Mouse (Mus musculus) ovary, adult 18-20 months (tissue): ENCODE data around the gene Scaf11.
"Not testable (repeated sequence)": the region's sequence is repeated elsewhere in the genome, so short reads cannot be mapped to it uniquely, and the experiment has no call there.

Experiments used
- DNase-seq: peaks from one replicate; pipeline ENCODE4 v3.0.0; 2022; ENCODE audit warnings: low spot score, mixed read lengths

Scaf11 gene

GRCm38 (mm10) chr15:96460730-96461540 is at the start of gene Scaf11:
Gene Scaf11 (minus strand): TSS chr15:96460843.
- peak; percentile 92 for DNase-seq

- no peak for DNase-seq
Measured at GRCm38 (mm10) chr15:96507097-96507840, 46.6 kb upstream of the Scaf11 start.

GRCm38 (mm10) chr15:96497646-96498045 is 37.0 kb upstream of the Scaf11 start:
- no peak for DNase-seq

- no peak for DNase-seq
Measured at GRCm38 (mm10) chr15:96494279-96494678, 33.6 kb upstream of the Scaf11 start.

- DNase-seq = no peak
Measured at GRCm38 (mm10) chr15:96493573-96493972, 32.9 kb upstream of the Scaf11 start.

GRCm38 (mm10) chr15:96492919-96493318 is 32.3 kb upstream of the Scaf11 start:
- not testable (repeated sequence) for DNase-seq

GRCm38 (mm10) chr15:96491861-96492641 is 31.4 kb upstream of the Scaf11 start:
- DNase-seq = no peak

GRCm38 (mm10) chr15:96491421-96491820 is 30.8 kb upstream of the Scaf11 start:
- no peak for DNase-seq

- DNase-seq = no peak
Measured at GRCm38 (mm10) chr15:96490123-96490522, 29.5 kb upstream of the Scaf11 start.

- DNase-seq = peak; percentile 49
Measured at GRCm38 (mm10) chr15:96488941-96489786, 28.5 kb upstream of the Scaf11 start.

- no peak for DNase-seq
Measured at GRCm38 (mm10) chr15:96487066-96487698, 26.5 kb upstream of the Scaf11 start.

- no peak for DNase-seq
Measured at GRCm38 (mm10) chr15:96480822-96481221, 20.2 kb upstream of the Scaf11 start.

- no peak for DNase-seq
Measured at GRCm38 (mm10) chr15:96478006-96478405, 17.4 kb upstream of the Scaf11 start.

- peak; percentile 76 for DNase-seq
Measured at GRCm38 (mm10) chr15:96476359-96476758, 15.7 kb upstream of the Scaf11 start.

GRCm38 (mm10) chr15:96475571-96475972 is 14.9 kb upstream of the Scaf11 start:
- DNase-seq = no peak

GRCm38 (mm10) chr15:96474325-96474955 is 13.8 kb upstream of the Scaf11 start:
- DNase-seq = no peak

- DNase-seq = no peak
Measured at GRCm38 (mm10) chr15:96473920-96474319, 13.3 kb upstream of the Scaf11 start.

GRCm38 (mm10) chr15:96468316-96468715 is 7.7 kb upstream of the Scaf11 start:
- DNase-seq = no peak

- DNase-seq = no peak
Measured at GRCm38 (mm10) chr15:96467844-96468243, 7.2 kb upstream of the Scaf11 start.

- DNase-seq = no peak
Measured at GRCm38 (mm10) chr15:96466362-96466903, 5.8 kb upstream of the Scaf11 start.
